Mouse (Mus musculus) CD8-positive naive resting alpha-beta T cell, adult 2 months (primary cell): ENCODE data around the gene 1700021F05Rik.
"Not testable (repeated sequence)": the region's sequence is repeated elsewhere in the genome, so short reads cannot be mapped to it uniquely, and the experiment has no call there.

Experiments used
- DNase-seq, 2 experiments: peaks; one replicate each; pipeline ENCODE4 v3.0.0; 2022; ENCODE audit warnings: low read depth in 2 of 2, low spot score in 2 of 2

Gene 1700021F05Rik

DNA sequence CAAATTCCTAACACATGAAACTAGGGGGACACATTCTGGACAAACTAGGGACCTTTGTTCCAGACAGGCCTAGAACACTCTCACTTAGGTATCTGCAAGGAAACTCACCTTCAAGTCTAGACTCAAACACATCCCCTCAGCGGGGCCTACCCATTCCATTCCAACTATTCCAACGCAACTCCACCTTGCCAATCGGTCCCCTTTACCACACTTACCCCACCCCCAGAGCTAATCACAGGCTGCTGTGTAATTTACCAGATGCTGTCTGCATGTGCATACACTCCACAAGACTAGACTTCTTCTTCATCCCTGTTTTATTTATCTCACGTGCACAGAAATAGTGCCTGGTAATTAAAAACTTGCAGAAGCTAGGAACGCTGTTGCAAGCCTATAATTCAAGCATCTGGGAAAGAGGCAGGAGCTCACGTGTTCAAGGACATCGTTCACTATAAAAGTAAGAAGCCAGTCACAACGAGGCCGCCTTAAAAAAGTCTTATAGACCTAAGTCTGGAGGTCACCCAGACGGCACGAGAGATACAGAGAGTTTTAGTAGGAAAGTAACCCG lies 966 bp downstream of the 1700021F05Rik start:
- DNase-seq, result no peak

GRCm38 (mm10) chr10:43538831-43539230 lies 2.0 kb downstream of the 1700021F05Rik start:
- DNase-seq, result no peak

DNA sequence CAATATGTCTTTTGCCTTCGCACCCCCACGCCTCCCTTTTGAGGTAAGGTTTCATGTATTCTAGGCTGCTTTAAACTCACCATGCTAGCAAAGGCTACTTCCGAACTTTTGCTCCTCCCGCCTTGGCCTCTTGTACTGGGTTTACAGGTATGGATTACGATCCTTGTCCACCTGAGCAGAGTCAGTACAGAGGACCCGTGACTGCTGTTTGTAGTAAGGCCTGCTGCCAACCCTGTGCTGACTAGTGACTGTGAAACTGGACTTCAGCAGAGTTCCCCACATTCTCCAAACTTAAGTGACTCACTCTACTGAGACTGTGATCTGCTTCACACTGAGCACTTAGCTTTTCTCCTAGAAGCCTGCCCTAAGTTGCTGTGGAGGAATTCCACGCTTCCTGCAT lies 3.1 kb downstream of the 1700021F05Rik start:
- no peak for DNase-seq

GRCm38 (mm10) chr10:43534382-43534781 lies 6.4 kb downstream of the 1700021F05Rik start:
- DNase-seq, result no peak

GRCm38 (mm10) chr10:43527283-43528269 lies 13.2 kb downstream of the 1700021F05Rik start:
- DNase-seq, result no peak

- not testable (repeated sequence) for DNase-seq
Observed at GRCm38 (mm10) chr10:43523931-43524330, 16.9 kb downstream of the 1700021F05Rik start, which contains the start of gene Gm9803. Gene Gm9803, plus strand, starts transcription at chr10:43524084.

DNA sequence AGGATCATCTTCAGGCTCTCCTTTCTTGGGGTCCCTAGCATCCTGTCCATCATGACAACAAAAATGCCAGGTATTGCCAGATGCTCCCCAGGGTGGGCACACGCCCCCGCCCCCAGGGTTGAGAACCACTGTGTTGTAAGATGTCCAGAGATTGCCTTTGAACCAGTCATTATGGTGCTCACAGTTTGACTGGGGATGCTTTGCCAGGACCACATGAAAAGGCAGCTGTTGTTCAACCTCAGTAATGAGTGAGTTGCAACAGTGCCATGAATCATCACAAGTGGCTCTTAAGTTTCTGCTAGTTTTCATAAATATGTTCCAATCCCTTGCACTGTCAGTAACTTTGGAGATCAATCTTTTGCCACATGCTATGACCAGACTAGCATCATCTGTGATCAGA lies 20.8 kb downstream of the 1700021F05Rik start:
- no peak for DNase-seq

DNA sequence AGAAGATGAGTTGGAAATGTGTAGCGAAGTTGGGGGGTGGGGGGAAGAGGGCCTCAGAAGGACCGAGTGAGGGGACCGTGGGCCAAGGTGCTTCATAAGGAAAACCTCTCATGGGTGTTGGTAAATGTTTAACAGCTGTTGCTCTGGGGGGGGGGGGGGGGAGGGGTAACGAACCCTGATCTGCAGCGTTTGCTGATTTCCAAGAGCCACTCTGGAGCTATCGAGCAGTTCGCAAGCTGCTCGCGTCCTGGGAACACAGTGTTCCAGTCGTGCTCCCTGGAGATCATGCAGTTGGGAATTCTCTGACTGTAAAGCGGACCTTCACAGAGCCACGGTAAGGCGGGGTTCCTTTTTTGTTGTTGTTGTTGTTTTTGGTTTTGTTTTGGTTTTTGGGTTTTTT lies 22.4 kb downstream of the 1700021F05Rik start:
- DNase-seq, result no peak

- DNase-seq, result no peak
Observed at GRCm38 (mm10) chr10:43517836-43518235, 23.0 kb downstream of the 1700021F05Rik start.

DNA sequence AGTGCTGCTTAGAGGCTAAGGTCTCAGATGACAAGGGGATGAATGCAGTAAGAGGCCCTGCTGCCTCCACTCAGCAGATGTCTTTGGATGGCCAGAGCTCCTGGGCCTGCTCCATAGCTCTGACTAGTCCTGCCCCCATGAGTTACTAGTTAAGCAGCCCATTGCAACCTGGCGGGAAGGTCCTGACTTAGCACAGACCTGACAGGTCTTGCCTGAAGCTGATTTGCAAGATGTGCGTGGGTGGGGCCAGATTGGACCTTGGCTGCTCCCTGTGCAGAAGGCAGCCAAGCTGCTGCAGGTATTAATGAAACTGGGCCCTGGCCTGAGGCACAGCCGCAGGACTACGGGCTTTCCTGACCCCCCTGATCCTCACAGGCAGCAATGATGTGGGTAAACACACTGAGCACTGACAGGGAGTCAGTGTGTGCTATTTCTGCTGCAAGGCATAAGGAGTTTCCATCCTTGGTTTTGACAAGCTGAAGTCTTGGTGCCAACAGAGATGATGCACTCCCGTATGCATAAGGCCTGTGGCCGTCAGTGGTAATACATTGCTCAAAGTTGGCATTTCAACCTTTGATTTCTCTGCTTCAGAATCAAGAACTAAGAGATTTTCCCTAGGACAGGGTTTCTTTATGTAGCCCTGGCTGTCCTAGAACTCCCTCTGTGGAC lies 23.7 kb downstream of the 1700021F05Rik start:
- DNase-seq, result no peak

- DNase-seq, result no peak
Observed at GRCm38 (mm10) chr10:43512976-43513375, 27.8 kb downstream of the 1700021F05Rik start.

- DNase-seq, result no peak
Observed at GRCm38 (mm10) chr10:43509228-43509627, 31.6 kb downstream of the 1700021F05Rik start.

DNA sequence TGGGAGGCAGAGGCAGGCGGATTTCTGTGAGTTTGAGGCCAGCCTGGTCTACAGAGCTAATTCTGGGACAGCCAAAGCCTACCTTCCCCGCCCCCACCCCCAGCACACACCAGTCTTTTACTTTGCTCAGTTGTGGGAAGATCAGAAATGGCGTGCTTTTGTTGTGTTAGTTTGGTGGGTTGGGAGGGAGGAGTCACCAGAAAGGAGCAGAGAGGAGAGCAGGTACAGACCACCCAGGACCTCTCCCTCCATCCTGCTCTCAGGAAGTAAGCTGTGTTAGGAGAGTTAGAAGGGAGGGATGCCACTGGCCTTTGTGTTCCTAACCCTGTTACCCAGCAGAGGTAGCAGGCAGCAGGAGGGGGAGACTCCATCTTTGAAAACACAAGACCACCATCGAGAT lies 33.7 kb downstream of the 1700021F05Rik start:
- no peak for DNase-seq

- DNase-seq, result no peak
Observed at GRCm38 (mm10) chr10:43504291-43504690, 36.5 kb downstream of the 1700021F05Rik start.

- no peak for DNase-seq
Observed at GRCm38 (mm10) chr10:43502599-43502998, 38.2 kb downstream of the 1700021F05Rik start.

DNA sequence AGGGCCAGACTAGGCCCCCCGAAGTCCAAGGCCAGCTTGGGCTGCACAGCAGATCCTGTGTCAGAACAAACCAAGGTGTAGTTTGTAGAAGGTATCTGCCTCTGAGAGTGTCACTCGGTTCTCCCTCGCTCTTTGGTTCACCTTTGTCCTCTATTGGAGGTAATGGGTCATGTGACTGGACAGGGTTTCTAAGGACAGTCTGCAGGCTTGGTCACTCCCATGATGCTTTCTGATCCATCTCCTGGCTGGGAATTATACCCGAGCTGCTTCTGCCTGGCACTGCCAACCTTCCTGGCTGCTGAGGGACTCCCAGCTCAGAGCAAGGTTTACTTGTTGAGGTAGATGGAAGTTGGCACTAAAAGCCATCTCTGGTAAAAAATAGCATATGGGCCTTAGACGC lies 49.9 kb downstream of the 1700021F05Rik start:
- DNase-seq, result no peak

- DNase-seq, result no peak
Observed at GRCm38 (mm10) chr10:43490034-43490433, 50.8 kb downstream of the 1700021F05Rik start.

DNA sequence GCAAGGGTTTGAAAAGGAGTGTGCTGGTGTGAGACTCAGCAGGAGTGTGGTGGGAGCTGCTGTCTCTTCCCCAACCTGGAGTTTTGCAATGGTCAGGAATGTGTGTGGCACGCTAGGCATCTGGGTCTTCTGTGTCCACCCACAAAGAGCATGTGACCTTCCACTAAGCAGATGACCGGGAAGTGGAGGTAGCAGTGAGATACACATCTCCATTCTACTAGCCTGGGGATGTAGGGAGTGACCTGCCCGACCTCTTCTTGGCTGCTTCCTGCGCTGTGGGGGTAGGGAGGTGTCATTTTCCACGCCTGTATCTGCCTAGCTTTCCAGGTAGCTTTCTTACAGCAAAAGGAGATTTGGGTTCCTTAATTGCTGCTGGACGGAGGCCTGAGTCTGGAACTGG lies 51.2 kb downstream of the 1700021F05Rik start:
- no peak for DNase-seq

DNA sequence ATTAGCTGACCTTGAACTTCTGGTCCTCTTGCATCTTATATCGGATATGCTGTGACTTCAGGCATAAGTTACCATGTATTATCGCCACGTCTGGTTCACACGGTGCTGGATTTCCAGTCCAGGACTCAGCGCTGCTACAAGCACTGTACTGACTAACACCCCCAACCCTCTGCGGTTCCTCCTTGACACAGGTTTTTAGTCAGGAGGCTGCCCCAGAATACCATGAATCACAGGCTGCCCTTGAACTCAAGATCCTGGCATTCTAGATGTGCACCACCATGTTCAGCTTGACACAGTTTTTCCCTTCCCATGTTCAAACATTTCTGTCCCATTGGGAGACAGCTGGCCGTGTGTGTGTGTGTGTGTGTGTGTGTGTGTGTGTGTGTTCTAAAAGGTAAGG lies 51.7 kb downstream of the 1700021F05Rik start:
- DNase-seq, result no peak

DNA sequence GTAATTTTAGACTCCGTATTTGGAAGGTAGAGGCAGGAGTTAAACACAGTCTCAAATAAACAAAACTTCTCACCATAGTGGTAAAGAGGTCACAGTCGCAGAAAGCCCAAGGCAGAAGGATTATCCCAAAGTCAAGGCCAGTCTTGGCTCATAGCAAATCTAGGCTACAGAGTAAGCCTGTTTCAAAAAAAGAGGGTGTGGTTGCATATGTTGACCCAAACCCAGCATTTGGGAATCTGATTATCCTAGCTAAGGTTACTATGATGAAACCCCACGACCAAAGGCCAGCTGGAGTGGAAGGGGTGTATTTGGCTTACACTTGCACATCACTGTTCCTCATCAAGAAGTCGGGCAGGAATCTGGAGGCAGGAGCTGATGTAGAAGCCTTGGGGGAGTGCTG lies 52.5 kb downstream of the 1700021F05Rik start:
- no peak for DNase-seq

GRCm38 (mm10) chr10:43487441-43488010 lies 53.3 kb downstream of the 1700021F05Rik start:
- DNase-seq, result no peak
